Mouse (Mus musculus): ENCODE measurements around the gene Pxt1.

- TF ChIP-seq CTCF (IDR thresholded peaks at IDR 0.05; ENCODE audit: low read depth) (no peak), EP300 (optimal IDR thresholded peaks at IDR 0.05) (no peak)
These were observed 30.4 kb downstream of the Pxt1 start for GRCm38 (mm10) chr17:28913200-28913599.
